Mouse (Mus musculus) heart, embryonic 13.5 days (tissue): ENCODE data around the gene Mybph. TPM values are rescaled to one million over a fixed set of nuclear protein-coding genes. Genes with fewer than 3 reads are reported as not detected.

ENCODE experiments used
- ATAC-seq: fragments of 200-750 bp; cut with Nextera tagmentation; 2 replicates; pipeline ENCODE4 v1.8.0; 2017; ENCODE audit warnings: moderate TSS enrichment; ENCODE audit not compliant: insufficient number of reproducible peaks, low FRiP score, low TSS enrichment; ENCODE audit errors: extremely low read depth
- H3K27ac ChIP-seq: fragments of 300-500 bp; sonication (generic); replicated peaks from 2 replicates; pipeline ENCODE4 v1.5.1; 2015; ENCODE audit warnings: moderate library complexity, mild to moderate bottlenecking, inconsistent platforms
- H3K27me3 ChIP-seq: fragments of 300-500 bp; sonication (generic); replicated peaks from 2 replicates; pipeline ENCODE4 v1.6.1; 2015; ENCODE audit warnings: mild to moderate bottlenecking, inconsistent platforms
- H3K36me3 ChIP-seq: fragments of 300-500 bp; sonication (generic); 2 replicates; pipeline ENCODE4 v1.6.1; 2015; ENCODE audit warnings: mild to moderate bottlenecking, inconsistent platforms
- H3K4me1 ChIP-seq: fragments of 300-500 bp; sonication (generic); 2 replicates; pipeline ENCODE4 v1.6.1; 2015; ENCODE audit warnings: inconsistent platforms
- H3K4me2 ChIP-seq: fragments of 300-500 bp; sonication (generic); 2 replicates; pipeline ENCODE4 v1.6.1; 2015; ENCODE audit warnings: inconsistent platforms, mild to moderate bottlenecking, moderate library complexity
- H3K4me3 ChIP-seq: fragments of 300-500 bp; sonication (generic); 2 replicates; pipeline ENCODE4 v1.5.1; 2015; ENCODE audit warnings: moderate library complexity, mild to moderate bottlenecking, inconsistent platforms
- H3K9ac ChIP-seq: fragments of 300-500 bp; sonication (generic); 2 replicates; pipeline ENCODE4 v1.6.1; 2015; ENCODE audit warnings: inconsistent platforms, mild to moderate bottlenecking, moderate library complexity
- H3K9me3 ChIP-seq: fragments of 300-500 bp; sonication (generic); 2 replicates; pipeline ENCODE4 v1.6.1; 2016; ENCODE audit warnings: inconsistent platforms
- WGBS: fragments of 180-500 bp; shearing (Covaris S2); methylation state at CpG from one replicate; pipeline ENCODE4 v1.1.7; 2015; ENCODE audit warnings: mixed read lengths; 5-methylcytosine and 5-hydroxymethylcytosine counted together
- polyA plus RNA-seq: library from polyadenylated mRNA; unstranded; fragments of >200 nt; fragmentation: Nextera tagmentation; extraction: Ambion mirVana; gene quantifications from 2 replicates; pipeline ENCODE4 v1.2.1, GENCODE M21; 2015

Mybph gene
- polyA plus RNA-seq, 1 experiment from 2014 or later = 0.67 TPM

- H3K27me3 ChIP-seq = peaks cover 49% of the 10 kb centered on the region
- H3K9ac ChIP-seq = no peak overlapping the region
- ATAC-seq = no peak
- H3K4me1 ChIP-seq = peaks cover 13% of the 10 kb centered on the region
- H3K4me2 ChIP-seq = no peak overlapping the region
- H3K4me3 ChIP-seq = no peak overlapping the region
- H3K9me3 ChIP-seq = no peaks in the 10 kb centered on the region
- H3K27ac ChIP-seq = no peak overlapping the region
- 79% methylated on average over 5 of the region's 5 CpGs for WGBS
- H3K36me3 ChIP-seq = no peaks in the 10 kb centered on the region
Observed at GRCm38 (mm10) chr1:134188217-134188616, 5.0 kb upstream of the Mybph start.

GRCm38 (mm10) chr1:134188989-134189729 lies 4.1 kb upstream of the Mybph start:
- H3K9me3 ChIP-seq = no peaks in the 10 kb centered on the region
- H3K27ac ChIP-seq = no peak overlapping the region
- H3K4me2 ChIP-seq = peak overlapping the region; percentile 33
- 30% methylated on average over 12 of the region's 12 CpGs for WGBS
- no peaks in the 10 kb centered on the region for H3K36me3 ChIP-seq
- H3K4me1 ChIP-seq = peaks cover 22% of the 10 kb centered on the region
- ATAC-seq = no peak
- H3K9ac ChIP-seq = no peak overlapping the region
- no peak overlapping the region for H3K4me3 ChIP-seq
- H3K27me3 ChIP-seq = peaks cover 53% of the 10 kb centered on the region

DNA sequence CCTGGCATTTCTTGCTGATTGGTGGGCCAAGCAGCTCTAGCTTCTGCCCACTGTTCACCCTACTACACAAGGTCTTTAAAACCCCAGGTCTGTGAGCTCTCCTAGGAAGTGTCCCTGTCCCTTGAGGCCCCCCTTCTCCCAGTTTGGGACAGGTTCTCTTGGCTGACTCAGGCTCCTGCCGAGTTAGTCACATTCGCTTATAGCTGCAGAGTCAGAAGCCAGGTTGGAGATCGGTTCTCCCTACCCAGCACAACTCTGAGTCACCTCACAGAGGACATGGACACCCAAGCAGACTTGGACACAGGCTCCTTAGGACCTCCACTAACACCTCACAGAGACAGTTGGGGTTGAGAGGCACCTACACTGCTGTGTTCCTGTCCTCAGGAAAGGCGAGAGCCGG lies 2.1 kb upstream of the Mybph start:
- no peak for ATAC-seq
- 73% methylated on average over 5 of the region's 5 CpGs for whole genome bisulfite sequencing
- H3K9me3 ChIP-seq = no peaks in the 10 kb centered on the region
- H3K4me1 ChIP-seq = peaks cover 43% of the 10 kb centered on the region
- H3K27me3 ChIP-seq = peaks cover 53% of the 10 kb centered on the region
- no peak overlapping the region for H3K4me2 ChIP-seq
- H3K4me3 ChIP-seq = no peak overlapping the region
- no peak overlapping the region for H3K9ac ChIP-seq
- H3K27ac ChIP-seq = no peak overlapping the region
- no peaks in the 10 kb centered on the region for H3K36me3 ChIP-seq

DNA sequence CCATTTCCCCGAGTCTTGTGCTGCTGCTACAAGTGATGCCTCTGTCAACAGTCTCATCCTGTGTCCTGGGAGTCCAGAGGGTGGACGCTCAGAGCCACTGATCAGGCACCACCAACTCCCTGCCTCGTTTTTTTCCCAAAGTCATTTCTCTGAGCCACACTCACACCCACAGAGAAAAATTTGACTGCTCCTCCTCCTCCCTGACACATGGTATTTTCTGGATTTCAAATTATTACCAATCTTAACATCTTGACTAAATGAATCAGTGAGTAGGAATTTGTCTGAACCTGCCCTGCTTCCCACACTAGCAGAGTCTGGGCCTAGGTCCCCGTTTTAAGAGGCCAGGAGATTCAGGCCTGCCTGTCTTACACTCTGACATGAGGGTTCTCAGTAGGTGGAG lies 1.2 kb upstream of the Mybph start:
- Histone ChIP-seq H3K27me3 (peaks cover 50% of the 10 kb centered on the region), H3K4me3 (no peak overlapping the region), H3K9me3 (no peaks in the 10 kb centered on the region), H3K4me2 (no peak overlapping the region), H3K27ac (no peak overlapping the region), H3K9ac (no peak overlapping the region), H3K4me1 (peaks cover 50% of the 10 kb centered on the region), H3K36me3 (no peaks in the 10 kb centered on the region)
- ATAC-seq = no peak
- WGBS = 35% methylated on average over 4 of the region's 4 CpGs

DNA sequence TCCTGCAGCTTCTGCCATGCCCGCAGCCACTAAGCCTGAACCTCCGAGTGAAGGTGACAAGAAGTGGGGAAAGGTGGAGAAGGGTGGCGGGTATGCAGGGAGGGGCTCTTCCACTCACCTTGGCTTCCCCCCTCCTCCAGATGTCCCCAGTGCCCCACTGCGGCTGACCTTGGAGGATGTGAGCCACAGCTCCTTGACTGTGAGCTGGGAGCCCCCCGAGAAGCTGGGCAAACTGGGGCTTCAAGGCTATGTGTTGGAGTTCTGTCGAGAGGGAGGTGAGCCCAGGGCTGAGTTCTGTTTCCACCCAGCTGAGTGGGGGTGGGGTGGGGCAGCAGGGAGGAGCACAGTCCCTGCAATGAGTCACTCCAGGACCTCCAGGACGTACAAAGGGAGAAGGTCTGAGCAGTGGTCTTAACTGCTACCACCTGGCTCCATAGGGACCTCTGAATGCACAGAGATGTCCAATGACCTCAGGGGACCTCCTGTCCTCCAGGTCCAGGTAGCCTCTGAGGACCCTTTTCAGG lies 488 bp downstream of the Mybph start:
- no peak overlapping the region for H3K27ac ChIP-seq
- WGBS = 35% methylated on average over 7 of the region's 7 CpGs
- peak overlapping the region; percentile 45; the same call in 1 of the 2 replicates for H3K9ac ChIP-seq
- H3K27me3 ChIP-seq = peaks cover 34% of the 10 kb centered on the region
- H3K36me3 ChIP-seq = no peaks in the 10 kb centered on the region
- no peaks in the 10 kb centered on the region for H3K9me3 ChIP-seq
- H3K4me3 ChIP-seq = no peak overlapping the region
- ATAC-seq = no peak
- H3K4me1 ChIP-seq = peaks cover 50% of the 10 kb centered on the region
- H3K4me2 ChIP-seq = no peak overlapping the region

GRCm38 (mm10) chr1:134194298-134195022 lies 1.2 kb downstream of the Mybph start:
- Histone ChIP-seq H3K27me3 (peaks cover 27% of the 10 kb centered on the region), H3K4me2 (no peak overlapping the region), H3K27ac (peak overlapping the region; percentile 84; the same call in 1 of the 2 replicates), H3K9ac (no peak overlapping the region), H3K4me3 (no peak overlapping the region), H3K4me1 (peaks cover 43% of the 10 kb centered on the region), H3K36me3 (no peaks in the 10 kb centered on the region), H3K9me3 (no peaks in the 10 kb centered on the region)
- ATAC-seq = no peak
- whole genome bisulfite sequencing = 53% methylated on average over 16 of the region's 16 CpGs

- Histone ChIP-seq H3K27me3 (peaks cover 20% of the 10 kb centered on the region), H3K4me2 (peak overlapping the region; percentile 14; the same call in 1 of the 2 replicates), H3K36me3 (no peaks in the 10 kb centered on the region), H3K4me3 (no peak overlapping the region), H3K27ac (peak overlapping the region; percentile 84), H3K9me3 (no peaks in the 10 kb centered on the region), H3K9ac (peak overlapping the region; percentile 54; the same call in 1 of the 2 replicates), H3K4me1 (peaks cover 41% of the 10 kb centered on the region)
- no peak for ATAC-seq
- 24% methylated on average over 2 of the region's 2 CpGs for WGBS
Observed at GRCm38 (mm10) chr1:134195117-134195516, 1.9 kb downstream of the Mybph start.

DNA sequence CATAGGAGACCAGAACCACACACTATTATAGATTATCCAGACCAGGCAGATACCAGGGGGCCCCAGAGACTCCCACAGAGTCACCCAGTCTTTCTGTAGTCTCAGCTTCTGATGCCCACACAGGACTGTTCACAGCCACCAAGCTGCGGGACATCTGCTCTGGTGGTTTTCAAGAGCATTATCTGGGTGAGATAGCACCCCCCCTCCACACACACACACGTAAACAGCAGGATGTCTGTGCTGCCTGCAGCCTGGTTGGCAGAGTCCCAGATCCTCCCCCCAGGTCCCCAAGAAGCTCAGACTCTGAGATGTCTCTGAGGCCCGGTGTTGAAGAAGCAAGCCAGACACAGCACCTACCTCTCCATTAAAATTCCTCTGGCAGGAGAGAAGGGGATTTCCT lies 2.3 kb downstream of the Mybph start:
- Histone ChIP-seq H3K36me3 (no peaks in the 10 kb centered on the region), H3K9ac (peak overlapping the region; percentile 54; the same call in 1 of the 2 replicates), H3K27ac (peak overlapping the region; percentile 84), H3K9me3 (no peaks in the 10 kb centered on the region), H3K4me2 (peak overlapping the region; percentile 14; the same call in 1 of the 2 replicates), H3K4me1 (peaks cover 41% of the 10 kb centered on the region), H3K4me3 (no peak overlapping the region), H3K27me3 (peaks cover 15% of the 10 kb centered on the region)
- 11% methylated on average over 3 of the region's 3 CpGs for WGBS
- no peak; the same call in 1 of the 2 replicates for ATAC-seq

DNA sequence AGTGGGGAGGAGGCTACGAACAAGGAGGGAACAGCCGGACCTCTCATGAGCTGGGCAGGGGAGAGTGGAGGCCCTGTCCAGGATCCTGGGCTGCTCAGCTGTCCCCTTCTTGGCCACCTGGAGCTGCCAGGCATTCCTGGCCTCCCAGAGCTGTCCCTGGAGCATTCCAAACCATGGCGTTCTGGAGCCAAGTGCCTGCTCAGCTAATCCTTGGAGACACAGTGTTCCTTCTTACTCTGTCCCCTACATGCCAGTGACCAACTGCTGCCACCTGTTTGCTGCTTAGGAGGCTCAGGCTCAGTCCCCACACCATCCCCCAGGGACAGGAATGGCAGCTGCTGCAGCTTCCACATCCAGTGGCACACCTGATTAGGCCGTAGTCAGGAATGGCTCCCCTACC lies 2.7 kb downstream of the Mybph start:
- H3K9ac ChIP-seq = peak overlapping the region; percentile 54
- 18% methylated on average over 4 of the region's 4 CpGs for WGBS
- H3K4me2 ChIP-seq = peak overlapping the region; percentile 14; the same call in 1 of the 2 replicates

DNA sequence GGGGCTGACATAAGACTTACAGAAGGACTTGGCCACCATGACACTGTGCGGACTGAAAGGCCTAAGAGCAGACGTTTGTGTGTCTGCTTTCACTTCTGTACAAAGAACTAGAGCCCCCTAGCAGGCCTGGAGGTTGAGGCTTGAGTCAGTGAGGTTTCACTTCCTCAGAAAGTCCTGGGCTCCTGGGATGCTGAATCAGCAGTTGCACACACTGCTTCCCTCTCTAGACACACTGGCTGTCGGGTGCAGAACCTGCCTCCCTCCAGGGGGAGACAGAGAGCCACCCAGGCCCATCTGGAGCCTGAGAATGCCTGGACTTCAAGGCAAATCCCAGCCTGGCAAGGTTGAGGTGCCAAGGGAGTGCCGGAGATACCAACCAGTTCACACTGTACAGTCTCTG lies 3.1 kb downstream of the Mybph start:
- peak overlapping the region; percentile 54 for H3K9ac ChIP-seq
- H3K4me3 ChIP-seq = no peak overlapping the region
- H3K9me3 ChIP-seq = no peaks in the 10 kb centered on the region
- ATAC-seq = no peak
- no peak overlapping the region for H3K4me2 ChIP-seq
- H3K27ac ChIP-seq = peak overlapping the region; percentile 84
- no peaks in the 10 kb centered on the region for H3K36me3 ChIP-seq
- 53% methylated on average over 4 of the region's 4 CpGs for WGBS
- peaks cover 15% of the 10 kb centered on the region; the same call in 1 of the 2 replicates for H3K27me3 ChIP-seq
- H3K4me1 ChIP-seq = peaks cover 41% of the 10 kb centered on the region

More for the DNA sequence above, 2.7 kb downstream of the Mybph start:
- H3K4me3 ChIP-seq = no peak overlapping the region
- H3K27ac ChIP-seq = peak overlapping the region; percentile 84
- H3K27me3 ChIP-seq = peaks cover 14% of the 10 kb centered on the region; the same call in 1 of the 2 replicates
- ATAC-seq = no peak
- H3K36me3 ChIP-seq = no peaks in the 10 kb centered on the region
- peaks cover 41% of the 10 kb centered on the region for H3K4me1 ChIP-seq
- H3K9me3 ChIP-seq = no peaks in the 10 kb centered on the region

DNA sequence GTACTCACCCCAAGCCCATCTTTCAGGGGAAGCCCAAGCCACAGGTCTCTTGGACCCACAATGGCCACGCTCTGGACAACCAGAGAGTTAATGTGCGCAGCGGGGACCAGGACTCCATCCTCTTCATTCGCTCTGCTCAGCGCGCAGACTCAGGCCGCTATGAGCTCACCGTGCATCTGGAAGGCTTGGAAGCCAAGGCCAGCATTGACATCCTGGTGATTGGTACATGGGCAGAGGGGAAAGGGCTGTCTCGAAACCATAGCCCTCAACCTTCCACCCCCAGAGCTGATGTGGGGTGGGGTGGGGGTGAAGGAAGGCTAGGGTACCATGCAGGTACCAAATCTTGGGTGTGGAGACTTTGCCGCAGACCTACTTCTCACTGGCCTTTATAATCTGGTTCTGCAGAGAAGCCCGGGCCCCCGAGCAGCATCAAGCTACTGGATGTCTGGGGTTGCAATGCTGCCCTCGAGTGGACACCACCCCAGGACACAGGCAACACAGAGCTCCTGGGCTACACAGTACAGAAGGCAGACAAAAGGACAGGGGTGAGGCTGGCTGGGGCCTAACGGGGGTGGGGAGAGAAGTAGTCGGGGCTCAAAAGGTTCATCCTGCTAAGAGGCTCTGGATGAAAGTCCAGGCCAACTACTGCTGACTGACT lies 4.2 kb downstream of the Mybph start:
- 77% methylated on average over 15 of the region's 15 CpGs for WGBS
- H3K27ac ChIP-seq = no peak overlapping the region
- H3K4me2 ChIP-seq = no peak overlapping the region
- no peak overlapping the region for H3K4me3 ChIP-seq
- H3K27me3 ChIP-seq = peaks cover 15% of the 10 kb centered on the region; the same call in 1 of the 2 replicates
- H3K9me3 ChIP-seq = no peaks in the 10 kb centered on the region
- ATAC-seq = no peak
- peaks cover 41% of the 10 kb centered on the region for H3K4me1 ChIP-seq
- H3K9ac ChIP-seq = no peak overlapping the region
- H3K36me3 ChIP-seq = no peaks in the 10 kb centered on the region
